Mouse (Mus musculus) Patski (cell line): ENCODE results near the gene Nf1. TPM values are rescaled to one million over a fixed set of nuclear protein-coding genes. Genes with fewer than 3 reads are reported as not detected.
"Not testable (repeated sequence)": the region's sequence is repeated elsewhere in the genome, so short reads cannot be mapped to it uniquely, and the experiment has no call there.

Experiments used
- ATAC-seq: fragments of 100-300 bp; one replicate; pipeline ENCODE4 v1.8.0; 2021
- CTCF ChIA-PET: fragments of 350-600 bp; sonication (Branson Sonifier 250); formaldehyde crosslinking; loops from one replicate; lab custom pipeline; 2022; ENCODE audit warnings: inconsistent platforms; lab: Charles Lee
- POLR2A ChIA-PET: fragments of 350-600 bp; sonication (Branson Sonifier 250); formaldehyde crosslinking; loops from one replicate; lab custom pipeline; 2022; ENCODE audit warnings: antibody characterized with exemption, inconsistent platforms; lab: Charles Lee
- DNase-seq: peaks from one replicate; pipeline ENCODE4 v3.0.0-alpha.2; 2011; ENCODE audit warnings: low read depth, low spot score
- H3K27me3 ChIP-seq: fragments of 371-371 bp; one replicate; pipeline ENCODE4 v1.5.1; 2021
- CTCF ChIP-seq: fragments of 100-300 bp; IDR thresholded peaks from one replicate; pipeline ENCODE4 v1.5.1; 2021
- in situ Hi-C: fragments of 300-500 bp; cut with MboI; formaldehyde crosslinking; loops from 3 replicates; pipeline ENCODE4 v1.11.1; 2018; ENCODE audit warnings: low pct_unique_long_range_greater_than_20kb, mixed read lengths
- polyA plus RNA-seq: library from polyadenylated mRNA; unstranded; gene quantifications from one replicate; pipeline ENCODE4 v1.2.3, GENCODE M21; 2021

Gene Nf1
- polyA plus RNA-seq, 1 experiment from 2014 or later = 24.1 TPM

DNA sequence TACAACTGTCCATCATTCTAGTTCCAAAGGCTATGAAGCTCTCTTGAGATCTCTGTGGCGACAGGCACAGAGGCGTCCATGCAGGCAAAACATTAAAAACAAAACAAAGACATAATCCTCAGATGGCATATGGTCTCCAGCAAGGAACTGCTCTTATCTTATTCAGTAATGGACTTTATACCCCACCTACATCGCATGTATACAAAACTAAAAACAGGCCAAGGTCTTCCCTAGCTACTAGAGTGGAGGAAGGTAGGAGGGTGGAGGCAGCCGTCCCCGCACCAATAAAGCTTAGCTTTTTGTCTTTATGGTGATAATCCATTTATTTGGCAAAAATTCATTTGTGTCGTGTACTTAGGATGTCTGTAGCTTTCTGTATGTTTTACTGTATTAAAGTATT is 36.4 kb upstream of the Nf1 start:
- in situ Hi-C loops = no loop called here
- DNase-seq (no peak), ATAC-seq (no peak)
- H3K27me3 ChIP-seq = no peaks in the 10 kb centered on the region
- TF ChIP-seq CTCF = no peak
- CTCF ChIA-PET = interaction anchor here (0.8 to 1.8 kb wide), 4 partner anchors 11 to 95 kb away, joined by 3 to 5 read pairs (median 4); no protein-coding TSS in a partner anchor
- POLR2A ChIA-PET = interaction anchor here (0.6 kb wide), 2 partner anchors 255 to 319 kb away, joined by 3 to 4 read pairs; partner anchors contain the start of gene Lgals9

DNA sequence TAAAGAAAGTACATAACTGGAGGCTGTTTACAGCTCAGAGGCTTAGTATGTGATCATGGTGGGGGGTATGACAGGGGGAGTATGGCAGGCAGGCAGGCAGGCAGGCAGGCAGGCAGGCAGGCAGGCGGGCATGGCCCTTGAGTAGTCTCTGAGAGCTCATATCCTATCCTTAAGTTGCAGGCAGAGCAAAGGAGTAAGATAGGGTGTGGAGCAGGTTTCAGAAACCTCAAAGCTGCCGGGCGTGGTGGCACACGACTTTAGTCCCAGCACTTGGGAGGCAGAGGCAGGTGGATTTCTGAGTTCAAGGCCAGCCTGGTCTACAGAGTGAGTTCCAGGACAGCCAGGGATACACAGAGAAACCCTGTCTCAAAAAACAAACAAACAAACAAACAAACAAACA is 35.2 kb upstream of the Nf1 start:
- in situ Hi-C loops, CTCF ChIA-PET, H3K27me3 ChIP-seq, DNase-seq: not testable (repeated sequence)
- POLR2A ChIA-PET = interaction anchor here (1.0 kb wide), 1 partner anchor 25 kb away, joined by 3 read pairs; no protein-coding TSS in a partner anchor
- peak; percentile 23 for ATAC-seq

DNA sequence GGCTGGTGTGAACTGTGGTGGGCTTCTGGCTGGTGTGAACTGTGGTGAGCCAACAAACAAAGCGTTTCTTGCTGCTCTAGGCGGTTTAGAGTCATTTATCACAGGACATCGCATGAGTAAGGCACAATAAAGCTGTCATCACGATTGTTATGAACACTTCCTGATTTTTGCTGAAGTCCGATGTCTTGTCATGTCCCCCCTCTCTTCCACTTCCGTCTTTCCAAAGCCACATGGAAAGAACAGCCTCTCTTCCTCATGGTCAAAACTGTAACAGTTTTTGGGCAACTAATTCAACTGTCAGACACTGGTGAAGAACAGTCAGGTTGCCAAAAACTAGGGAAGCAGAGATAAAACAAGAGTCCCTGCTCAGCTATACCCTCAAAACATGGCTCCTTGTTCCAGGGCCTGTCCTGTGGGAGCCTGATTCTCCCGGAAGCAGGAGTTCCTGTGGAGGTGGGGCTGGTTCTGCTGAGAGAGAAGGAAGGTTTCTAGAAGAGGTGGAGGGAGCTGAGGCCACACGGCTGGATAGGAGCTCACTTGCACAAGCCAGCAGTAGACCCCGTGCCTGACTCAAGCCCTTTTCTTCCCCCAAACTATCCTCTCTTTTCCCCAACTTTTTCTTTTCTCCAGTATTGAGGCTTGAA is 33.7 kb upstream of the Nf1 start:
- ChIA-PET POLR2A (interaction anchor here (0.7 kb wide), 1 partner anchor 9 kb away, joined by 3 read pairs; the partner anchor contains the start of gene Gm9964), CTCF (interaction anchor here (1.2 to 1.4 kb wide), 4 partner anchors 9 to 25 kb away, joined by 3 to 4 read pairs (median 4); partner anchors contain the start of gene Gm9964)
- DNase-seq (no peak), ATAC-seq (no peak)
- TF ChIP-seq CTCF = no peak
- in situ Hi-C loops = no loop called here
- H3K27me3 ChIP-seq = no peaks in the 10 kb centered on the region

DNA sequence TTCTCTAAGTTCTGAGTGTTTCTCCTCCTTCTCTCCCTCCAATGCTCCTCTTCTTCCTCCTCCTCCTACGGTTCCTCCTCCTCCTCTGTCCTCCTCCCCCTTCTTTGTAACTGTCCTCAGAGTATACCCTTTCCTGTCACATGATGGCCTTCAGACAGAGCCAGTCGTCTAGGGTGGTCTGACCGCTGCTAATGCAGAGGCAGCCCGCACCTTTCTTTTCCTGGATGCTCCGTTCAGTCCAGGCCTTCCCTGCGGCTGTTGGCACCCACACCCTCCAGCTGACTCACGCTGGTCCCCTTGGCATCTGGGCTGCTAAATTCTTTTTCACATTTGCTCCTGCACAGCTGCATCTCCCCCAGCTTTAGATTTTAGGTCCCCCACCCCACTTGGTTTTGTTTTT is 33.0 kb upstream of the Nf1 start:
- in situ Hi-C loops = no loop called here
- no peaks in the 10 kb centered on the region for H3K27me3 ChIP-seq
- ATAC-seq = no peak
- TF ChIP-seq CTCF = no peak
- CTCF ChIA-PET = interaction anchor here (1.3 to 1.4 kb wide), 2 partner anchors 11 to 24 kb away, joined by 3 to 4 read pairs; no protein-coding TSS in a partner anchor
- peak; percentile 30 for DNase-seq
- POLR2A ChIA-PET = no interaction called here

DNA sequence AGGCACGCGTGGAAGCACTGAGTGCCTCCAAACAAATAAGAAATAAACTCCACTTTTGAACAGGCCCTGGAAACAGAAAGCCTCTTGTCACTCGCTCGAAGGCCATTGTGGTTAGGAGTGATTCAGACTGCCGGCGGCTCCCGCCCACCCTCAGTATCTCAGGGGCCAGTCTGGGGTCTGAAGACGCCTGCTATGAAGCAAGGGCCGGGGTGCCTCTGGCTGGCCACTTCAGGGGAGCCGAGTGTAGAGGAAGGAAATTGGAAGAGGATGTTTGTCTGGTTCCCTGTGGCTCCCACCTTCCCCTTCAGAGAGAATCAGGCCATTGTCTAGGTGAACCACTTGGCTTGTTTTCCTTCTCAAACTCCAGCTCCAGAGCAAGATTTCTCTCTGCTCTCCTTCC is 32.5 kb upstream of the Nf1 start:
- ATAC-seq = no peak
- TF ChIP-seq CTCF = no peak
- H3K27me3 ChIP-seq = no peaks in the 10 kb centered on the region
- no peak for DNase-seq
- ChIA-PET CTCF (interaction anchor here (1.3 to 1.5 kb wide), 2 partner anchors 10 to 11 kb away, joined by 4 read pairs; no protein-coding TSS in a partner anchor), POLR2A (interaction anchor here (1.2 kb wide), 1 partner anchor 69 kb away, joined by 3 read pairs; no protein-coding TSS in a partner anchor)
- in situ Hi-C loops = no loop called here

DNA sequence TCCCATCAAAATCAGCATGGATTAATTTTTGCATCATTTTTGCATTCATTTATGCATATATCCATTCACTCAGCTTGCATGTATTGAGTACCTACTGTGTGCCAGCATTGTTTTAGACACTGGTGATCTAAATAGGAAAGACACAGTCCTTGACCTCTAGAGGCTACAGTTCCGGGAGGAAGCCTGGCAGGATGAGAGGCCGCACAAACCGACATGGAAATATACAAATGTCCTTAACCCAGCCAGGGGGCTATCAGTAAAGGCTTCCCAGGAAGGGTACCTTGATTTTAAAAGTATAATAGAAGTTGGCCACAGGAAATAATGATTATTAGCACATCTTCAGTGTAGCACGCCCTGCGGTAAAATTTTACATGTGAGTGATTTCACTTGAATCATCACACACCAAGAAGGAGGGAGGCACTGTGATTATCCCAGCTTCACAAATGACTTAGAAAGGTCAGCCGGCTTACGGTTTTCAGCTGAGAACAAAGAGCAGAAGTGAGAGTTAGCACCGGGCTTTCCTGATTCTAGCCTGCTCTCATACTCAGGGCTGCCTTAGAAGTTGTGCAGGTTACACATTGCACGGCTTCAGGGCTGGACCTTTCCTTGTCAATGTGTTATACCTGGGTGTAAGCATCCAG is 31.8 kb upstream of the Nf1 start:
- TF ChIP-seq CTCF = no peak
- ATAC-seq = no peak
- no peaks in the 10 kb centered on the region for H3K27me3 ChIP-seq
- in situ Hi-C loops = no loop called here
- ChIA-PET POLR2A (interaction anchor here (0.6 to 1.2 kb wide), 2 partner anchors 15 to 70 kb away, joined by 3 read pairs; no protein-coding TSS in a partner anchor), CTCF (interaction anchor here (1.0 to 1.5 kb wide), 2 partner anchors 9 kb away, joined by 3 to 4 read pairs; no protein-coding TSS in a partner anchor)
- peak; percentile 28 for DNase-seq

DNA sequence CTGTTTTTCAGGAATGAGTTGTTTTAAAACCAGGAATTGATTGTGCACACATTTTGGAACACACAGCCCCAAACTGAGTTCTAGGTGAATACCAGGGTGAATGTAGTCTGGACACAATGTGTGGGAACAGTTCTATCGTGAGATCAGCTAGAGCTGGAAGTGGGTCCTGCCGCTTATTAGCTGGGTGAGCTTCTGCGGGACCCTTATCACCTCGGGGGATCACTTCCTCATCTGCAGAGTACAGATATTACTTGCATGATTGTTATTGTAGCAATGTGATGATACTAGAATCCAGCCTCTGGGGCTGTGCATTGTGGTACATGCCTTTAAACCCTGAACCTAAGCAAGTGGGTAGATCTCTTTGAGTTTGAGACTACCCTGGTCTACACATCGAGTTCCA is 29.0 kb upstream of the Nf1 start:
- CTCF ChIA-PET = interaction anchor here (1.1 kb wide), 1 partner anchor 14 kb away, joined by 3 read pairs; the partner anchor contains the start of gene Gm9964
- in situ Hi-C loops = no loop called here
- POLR2A ChIA-PET = interaction anchor here (0.6 kb wide), 1 partner anchor 88 kb away, joined by 9 read pairs; no protein-coding TSS in a partner anchor
- no peak for DNase-seq
- no peak for ATAC-seq
- no peak for TF ChIP-seq CTCF
- no peaks in the 10 kb centered on the region for H3K27me3 ChIP-seq

DNA sequence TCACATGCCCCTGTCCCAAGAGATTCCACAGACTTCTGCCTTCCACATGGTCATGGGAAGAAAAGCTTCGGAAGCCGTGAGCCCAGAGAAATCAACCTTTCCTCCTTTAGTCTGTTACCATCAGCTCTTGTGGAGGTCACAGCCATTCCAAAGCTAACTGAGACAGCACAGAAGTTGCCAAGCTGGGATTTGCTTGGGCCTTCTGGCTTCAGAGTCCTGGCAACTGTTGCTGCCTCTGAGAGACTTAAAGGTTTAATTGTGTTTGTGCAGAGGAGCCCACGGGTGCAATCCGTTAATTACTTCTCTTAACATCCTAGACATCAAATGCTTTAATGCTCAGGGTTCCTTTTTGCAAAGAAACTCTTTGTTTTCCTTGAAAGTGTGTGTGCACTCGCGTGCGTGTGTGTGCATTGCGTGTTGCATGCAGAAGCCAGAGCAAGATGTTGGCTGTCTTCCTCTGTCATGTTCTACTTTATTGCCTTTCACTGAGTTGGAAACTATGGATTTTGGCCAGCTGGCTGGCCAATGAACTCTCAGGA is 22.6 kb upstream of the Nf1 start:
- DNase-seq (no peak), ATAC-seq (no peak)
- TF ChIP-seq CTCF = no peak
- in situ Hi-C loops = no loop called here
- POLR2A ChIA-PET = no interaction called here
- CTCF ChIA-PET = interaction anchor here (1.0 to 1.7 kb wide), 3 partner anchors 9 to 19 kb away, joined by 3 to 7 read pairs (median 4); no protein-coding TSS in a partner anchor
- no peaks in the 10 kb centered on the region for H3K27me3 ChIP-seq

DNA sequence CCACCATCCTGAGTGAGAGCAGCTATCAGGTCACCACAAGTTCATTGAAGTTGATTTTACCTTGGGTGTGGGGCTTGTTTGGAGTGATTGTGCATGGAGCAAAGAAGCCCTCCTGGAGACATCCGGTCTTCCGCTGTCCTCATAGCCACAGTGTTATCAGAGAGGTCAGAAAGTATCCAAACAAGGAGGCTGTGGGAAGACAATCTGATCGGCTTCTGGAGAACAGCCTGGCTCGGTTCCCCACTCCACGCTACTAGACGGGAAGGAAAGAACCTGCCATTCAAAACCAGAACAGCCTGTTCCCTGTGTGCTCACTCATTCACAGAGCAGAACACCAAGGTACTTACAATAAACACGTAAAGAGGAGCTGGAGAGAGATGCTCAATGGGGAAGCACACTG is 19.7 kb upstream of the Nf1 start:
- in situ Hi-C loops = no loop called here
- DNase-seq (no peak), ATAC-seq (no peak)
- ChIA-PET POLR2A (interaction anchor here (0.5 kb wide), 1 partner anchor 58 kb away, joined by 3 read pairs; no protein-coding TSS in a partner anchor), CTCF (no interaction called here)
- TF ChIP-seq CTCF = no peak
- no peaks in the 10 kb centered on the region for H3K27me3 ChIP-seq

DNA sequence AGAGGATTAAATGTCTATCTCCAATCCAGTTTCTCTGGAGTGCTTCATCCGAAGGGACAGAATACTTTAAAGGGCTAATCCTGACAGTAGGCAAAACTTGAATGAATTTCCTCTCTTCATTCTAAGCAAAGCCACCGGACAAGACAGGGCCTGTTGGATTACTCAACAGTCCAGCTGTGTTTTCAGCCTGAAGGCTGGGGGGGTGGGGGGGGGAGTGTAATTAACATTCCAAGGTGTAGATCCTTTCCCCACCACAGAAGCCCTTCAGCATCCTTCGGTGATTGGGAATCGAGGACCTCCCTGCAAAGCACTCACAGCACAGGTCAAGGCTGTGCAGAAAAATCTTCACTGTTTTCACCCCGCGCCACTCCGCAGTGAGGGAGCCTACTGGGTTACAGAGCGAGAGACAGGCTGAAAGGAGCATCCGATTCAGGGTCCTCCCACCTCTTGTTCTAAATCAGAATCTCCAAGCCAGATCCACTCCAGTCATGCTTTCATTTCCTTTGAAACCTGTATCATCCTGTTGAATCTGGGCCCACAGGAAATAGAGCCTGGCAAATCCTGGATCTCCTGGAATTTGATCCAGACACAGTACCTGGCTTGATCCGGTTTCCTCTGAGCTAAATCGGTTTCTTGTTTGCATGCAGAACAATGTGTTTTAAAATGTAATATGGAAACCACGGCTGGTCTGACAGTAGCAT is 15.4 kb upstream of the Nf1 start:
- ChIA-PET CTCF (no interaction called here), POLR2A (no interaction called here)
- DNase-seq (no peak), ATAC-seq (no peak)
- in situ Hi-C loops = no loop called here
- no peaks in the 10 kb centered on the region for H3K27me3 ChIP-seq
- no peak for TF ChIP-seq CTCF
